Mouse (Mus musculus) CH12.LX (cell line): ENCODE results near the gene Dusp3.

Experiments
- CTCF ChIP-seq, 2 experiments: IDR thresholded peaks in 1 of 2; conservative IDR thresholded peaks in 1 of 2; 2 replicates each; pipeline ENCODE4 v1.5.1; 2011 to 2012; ENCODE audit warnings: low read depth in 2 of 2, low read length in 2 of 2, improper control_type of control experiment in 1 of 2, inconsistent platforms in 1 of 2, mild to moderate bottlenecking in 1 of 2, moderate library complexity in 1 of 2
- NELFE ChIP-seq: IDR thresholded peaks from 2 replicates; pipeline ENCODE4 v1.6.1; 2011; ENCODE audit warnings: low read depth, low read length, improper control_type of control experiment
- POLR2A ChIP-seq: IDR thresholded peaks from 2 replicates; pipeline ENCODE4 v1.6.1; 2011; ENCODE audit warnings: low read depth, mild to moderate bottlenecking, improper control_type of control experiment, low read length
- SMC3 ChIP-seq: IDR thresholded peaks from 2 replicates; pipeline ENCODE4 v1.6.1; 2011; ENCODE audit warnings: low read depth, low read length, improper control_type of control experiment
- UBTF ChIP-seq: IDR thresholded peaks from 2 replicates; pipeline ENCODE4 v1.6.1; 2012; ENCODE audit warnings: low read depth, mild to moderate bottlenecking, inconsistent platforms, low read length, improper control_type of control experiment, moderate library complexity

DNA sequence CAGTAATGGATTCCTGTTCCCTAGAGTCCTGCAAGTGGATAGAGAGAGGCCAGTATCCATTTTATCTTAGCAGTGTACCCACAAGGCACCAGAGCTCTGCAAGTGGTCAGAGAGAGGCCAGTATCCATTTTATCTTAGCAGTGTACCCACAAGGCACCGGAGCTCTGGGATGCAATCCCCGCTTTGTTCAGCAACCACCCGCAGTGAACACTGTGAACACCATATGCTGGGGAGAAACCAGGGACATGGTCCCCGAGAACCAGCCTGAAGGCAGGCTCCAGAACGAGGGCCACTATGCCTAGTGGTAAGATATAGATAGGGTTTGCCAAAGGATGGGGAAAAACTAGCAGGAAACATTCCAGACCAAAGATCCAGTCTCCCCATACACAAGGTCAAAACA is 7.7 kb downstream of the Dusp3 start:
- TF ChIP-seq NELFE = no peak
- TF ChIP-seq POLR2A = no peak
- TF ChIP-seq CTCF (conservative IDR thresholded peaks at IDR 0.05 in 1 of 2, IDR thresholded peaks at IDR 0.05 in 1 of 2; ENCODE audit: low read depth in 2 of 2, low read length in 2 of 2) = no peak
- TF ChIP-seq SMC3 = no peak
- TF ChIP-seq UBTF = no peak
